Mouse (Mus musculus): ENCODE data around the gene Dusp10.

The Dusp10 gene

GRCm38 (mm10) chr1:184030070-184030802 lies 17.1 kb downstream of the Dusp10 start:
- in situ Hi-C loops (cut with MboI, MseI): no loop called here

DNA sequence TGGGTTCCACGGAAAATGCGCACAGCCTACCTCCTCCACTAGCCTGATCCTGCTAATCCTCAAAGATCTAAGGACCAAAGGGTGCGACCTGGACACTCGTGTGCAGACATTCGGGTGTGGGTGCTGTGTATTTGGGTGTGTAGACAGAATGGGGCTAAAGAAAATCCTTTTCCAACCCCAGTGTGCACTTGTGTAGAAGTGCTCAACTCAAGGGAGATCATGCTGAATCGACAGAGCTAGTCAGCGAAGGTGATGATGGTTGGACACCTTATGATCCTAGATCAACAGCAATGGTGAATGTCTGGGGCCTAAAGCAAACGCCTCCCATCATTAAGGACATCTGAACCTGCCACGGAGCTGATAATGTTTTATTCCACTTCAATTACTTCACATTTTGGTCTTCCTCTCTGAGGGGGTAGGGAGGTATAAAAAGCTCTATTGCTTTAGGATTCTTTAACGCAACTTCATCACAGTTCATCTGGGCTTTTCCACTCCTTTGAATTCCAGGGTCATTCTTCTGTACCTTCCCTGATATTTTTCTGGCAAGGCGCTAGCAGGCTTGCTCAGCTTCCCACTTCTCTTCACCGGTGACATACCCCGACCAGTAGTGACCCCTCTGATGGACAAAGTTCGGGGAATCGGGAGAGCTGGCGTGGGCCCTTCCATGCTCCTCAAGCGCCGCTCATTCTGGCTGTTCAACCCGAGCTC lies 19.7 kb downstream of the Dusp10 start:
- in situ Hi-C loops (cut with MboI, MseI): no loop called here

DNA sequence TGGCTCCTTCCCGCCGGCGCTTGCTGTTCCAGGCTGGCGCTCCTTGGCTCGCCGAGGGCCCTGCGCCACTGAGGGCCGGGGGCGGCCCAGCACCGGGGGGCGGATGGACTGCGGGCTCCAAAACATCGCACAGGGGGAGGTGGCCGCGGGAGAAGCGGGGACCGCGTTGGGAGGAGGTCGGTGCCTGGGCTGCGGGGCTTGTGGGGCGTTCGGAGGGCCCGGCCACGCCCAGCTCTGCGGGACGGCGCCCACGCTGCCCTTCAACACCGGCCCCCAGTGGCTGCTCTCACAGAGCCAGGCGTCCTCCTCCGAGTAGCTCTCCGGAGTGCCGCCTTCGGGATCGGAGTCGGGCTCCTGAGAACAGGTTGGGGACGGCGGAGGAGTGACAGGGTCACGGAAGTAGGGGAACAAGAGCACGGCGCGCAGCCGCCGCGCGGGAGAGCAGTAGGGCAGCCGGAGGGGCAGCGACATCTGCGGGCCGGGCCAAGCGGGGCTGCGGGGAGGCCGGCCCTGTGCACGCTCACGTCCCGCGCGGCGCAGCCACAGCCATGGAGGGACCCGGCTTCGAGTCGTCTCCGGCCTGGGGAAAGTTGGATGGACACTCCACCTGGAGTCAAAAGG lies 20.4 kb downstream of the Dusp10 start:
- in situ Hi-C loops (cut with MboI, MseI): no loop called here

- in situ Hi-C loops (cut with MboI, MseI): no loop called here
Measured at GRCm38 (mm10) chr1:184034011-184034557, 21.0 kb downstream of the Dusp10 start, which contains the start of gene 1700056E22Rik. TSS of gene 1700056E22Rik (minus strand) at chr1:184034301.

DNA sequence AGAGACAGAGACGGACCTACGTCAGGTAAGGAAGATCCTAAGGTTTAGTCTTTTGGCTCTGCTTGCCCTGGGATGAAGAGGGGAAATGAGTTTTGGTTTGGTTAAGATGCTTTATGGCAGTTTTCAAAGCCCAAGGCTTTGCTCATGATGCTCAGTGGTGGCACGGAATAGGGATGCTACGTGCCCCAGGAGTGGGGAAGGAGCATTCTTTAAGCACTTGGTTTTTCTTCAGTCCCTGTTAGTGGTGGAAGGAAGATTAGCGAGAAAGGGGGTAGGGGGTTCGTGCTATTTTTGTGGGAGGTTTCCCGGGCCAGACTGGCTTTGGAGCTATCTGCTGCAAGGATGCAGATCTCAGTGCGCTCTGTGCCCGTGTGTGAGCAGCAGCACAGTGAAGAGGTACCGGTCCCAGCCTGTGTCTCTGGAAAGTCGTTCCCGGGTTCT lies 21.7 kb downstream of the Dusp10 start:
- in situ Hi-C loops (cut with MboI, MseI): no loop called here

DNA sequence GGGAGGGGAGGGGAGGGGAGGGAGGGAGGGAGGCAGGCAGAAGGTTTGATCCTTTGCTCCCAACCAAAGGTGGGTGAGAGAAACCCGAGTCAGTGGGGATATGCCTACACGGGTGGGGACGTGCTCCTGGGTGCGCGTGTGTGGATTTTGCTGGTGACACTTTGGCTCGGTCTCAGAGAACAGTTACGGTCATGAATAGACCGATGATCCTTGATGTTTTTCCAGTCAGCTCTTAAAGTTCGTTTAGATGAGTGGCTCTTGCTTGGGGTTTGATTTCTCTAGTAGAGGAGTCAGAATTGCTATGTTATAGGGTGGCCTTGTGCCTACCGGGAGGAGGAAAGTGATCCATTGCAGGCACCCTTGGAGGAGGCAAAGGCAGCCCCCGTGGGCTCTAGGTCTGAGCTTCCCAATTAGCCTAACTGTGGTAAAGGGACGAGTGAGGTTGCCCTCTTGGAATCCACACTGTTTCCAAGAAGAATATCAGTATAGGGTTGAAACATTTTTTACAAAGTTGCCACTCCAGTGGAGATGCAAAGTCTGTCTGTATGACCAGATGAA lies 22.3 kb downstream of the Dusp10 start:
- in situ Hi-C loops (cut with MboI, MseI): no loop called here

GRCm38 (mm10) chr1:184037802-184038201 lies 24.7 kb downstream of the Dusp10 start:
- in situ Hi-C loops (cut with MboI, MseI): no loop called here

DNA sequence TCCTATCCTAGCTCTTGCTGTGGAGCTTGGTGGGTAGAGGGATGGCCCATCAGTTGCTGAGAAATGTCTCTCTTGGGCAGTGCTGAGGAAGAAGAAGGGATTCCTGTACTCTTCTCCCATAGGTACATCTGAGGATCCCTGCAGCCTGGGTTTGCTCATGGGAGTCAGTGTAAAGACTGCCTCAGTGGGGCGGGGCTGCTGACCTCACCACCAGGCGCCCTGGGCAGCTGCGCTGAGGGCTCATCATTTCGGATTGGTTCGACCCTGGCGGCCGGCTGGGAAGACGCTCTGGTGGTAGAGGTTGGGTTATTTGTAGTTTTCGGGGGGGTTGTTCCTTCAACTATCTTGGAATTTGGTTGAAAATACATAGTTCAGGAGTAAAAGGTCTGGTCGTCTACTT lies 26.2 kb downstream of the Dusp10 start:
- in situ Hi-C loops (cut with MboI, MseI): no loop called here

- in situ Hi-C loops (cut with MboI, MseI): no loop called here
Measured at GRCm38 (mm10) chr1:184040181-184040580, 27.1 kb downstream of the Dusp10 start.

- in situ Hi-C loops (cut with MboI, MseI): no loop called here
Measured at GRCm38 (mm10) chr1:184040906-184041305, 27.8 kb downstream of the Dusp10 start.

DNA sequence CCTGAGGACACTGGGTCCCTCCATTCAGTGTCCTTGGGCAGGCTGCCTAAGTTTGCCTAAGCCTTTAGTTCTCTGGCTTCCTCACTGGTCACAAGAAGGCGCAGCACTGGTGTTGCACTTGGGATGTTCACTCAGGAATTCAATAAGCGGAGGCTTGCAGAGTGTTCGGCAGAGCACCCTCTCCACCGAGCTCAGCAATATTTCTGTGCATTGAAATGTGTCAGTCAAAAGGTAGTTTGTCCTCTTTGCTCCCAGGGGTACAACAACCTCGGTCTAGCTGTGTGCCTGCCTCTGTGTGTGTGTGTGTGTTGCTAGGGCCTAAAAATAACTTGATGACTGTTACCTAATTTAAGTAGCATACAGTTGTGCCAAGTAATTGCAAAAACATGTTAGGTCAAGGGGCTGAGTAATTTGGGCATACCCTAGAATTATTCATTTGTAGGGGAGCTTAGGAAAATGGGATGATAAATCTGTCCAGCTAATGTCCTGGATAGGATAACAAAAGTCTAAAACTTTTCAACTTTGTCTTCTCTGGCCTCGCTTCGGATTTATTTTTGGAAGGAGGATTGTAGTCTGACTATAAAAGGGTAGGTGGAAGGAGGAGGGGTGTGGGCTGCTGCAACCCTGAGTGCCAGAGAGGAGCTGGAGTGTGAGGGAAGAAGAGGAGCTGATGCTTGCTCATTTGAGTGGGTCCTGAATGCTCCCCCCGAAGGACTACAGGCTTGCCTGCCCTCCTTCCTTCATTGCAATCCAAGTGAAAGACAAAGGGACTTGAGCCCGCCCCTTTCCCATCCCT lies 28.9 kb downstream of the Dusp10 start:
- in situ Hi-C loops (cut with MboI, MseI): no loop called here

DNA sequence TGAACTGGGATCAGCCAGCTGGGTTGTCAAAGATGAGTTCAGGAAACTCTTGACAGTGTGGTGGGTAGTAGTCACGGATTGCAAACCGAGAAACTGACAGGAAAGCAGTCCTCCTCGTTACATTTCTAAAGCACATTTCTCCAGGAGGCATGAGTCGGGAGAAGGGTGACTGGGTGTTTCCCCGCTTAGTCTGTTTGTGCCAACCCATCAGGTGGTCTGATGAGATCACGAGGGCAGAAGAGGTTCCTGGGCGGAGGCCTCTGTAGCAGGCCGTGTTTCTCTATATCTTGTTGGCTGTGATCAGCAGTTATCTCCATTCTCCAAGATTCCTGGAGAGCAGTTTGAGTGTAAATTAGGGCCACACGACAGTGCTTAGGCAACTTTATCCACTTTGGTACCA lies 29.6 kb downstream of the Dusp10 start:
- in situ Hi-C loops (cut with MboI, MseI): no loop called here

DNA sequence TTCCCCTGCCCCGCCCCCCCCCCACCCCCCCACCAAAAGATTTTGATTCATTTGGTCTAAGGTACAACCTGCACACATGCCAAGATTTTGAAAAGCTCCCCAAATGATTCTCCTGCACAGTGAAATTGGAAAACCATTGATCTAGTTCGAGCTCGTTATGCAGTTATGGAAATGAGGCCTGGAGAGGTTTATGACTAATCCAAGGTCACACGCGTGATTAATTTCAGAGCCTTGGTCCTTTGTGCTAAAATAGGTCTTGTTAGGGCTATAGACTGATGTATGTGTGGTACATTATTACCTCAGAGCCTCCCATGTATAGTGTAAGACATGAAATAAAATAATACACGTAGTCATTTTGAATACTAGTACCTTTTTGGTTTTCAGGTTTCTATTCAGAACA lies 30.3 kb downstream of the Dusp10 start:
- in situ Hi-C loops (cut with MboI, MseI): no loop called here

DNA sequence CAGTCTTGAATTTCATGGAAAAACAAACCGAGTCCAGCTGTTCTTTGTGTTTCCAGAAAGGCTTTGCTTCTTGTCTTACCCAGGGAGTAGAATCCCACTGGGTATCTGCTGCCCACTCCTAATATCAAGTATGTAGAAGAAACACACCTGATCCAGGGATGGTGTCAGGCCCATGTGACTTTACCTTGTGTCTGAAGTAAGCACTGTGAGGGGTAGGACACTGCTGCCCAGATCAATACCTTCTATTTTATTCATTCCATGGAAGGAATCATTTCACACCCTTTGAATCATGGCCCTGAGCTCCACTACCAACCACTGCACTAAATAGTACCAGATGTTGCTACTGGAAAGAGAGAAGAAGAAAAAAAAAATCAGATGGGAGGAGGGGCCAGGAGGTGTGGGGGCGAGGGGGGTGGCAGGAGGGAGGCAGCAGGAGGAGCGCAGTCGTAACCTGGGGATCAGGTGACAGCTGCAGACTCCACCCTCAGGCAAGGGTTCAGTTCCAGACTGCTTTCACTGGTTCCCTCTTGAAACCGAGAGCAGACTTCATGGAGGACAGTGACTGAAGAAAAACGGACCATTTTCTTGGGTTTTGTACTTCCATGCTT lies 33.1 kb downstream of the Dusp10 start:
- in situ Hi-C loops (cut with MboI, MseI): no loop called here

DNA sequence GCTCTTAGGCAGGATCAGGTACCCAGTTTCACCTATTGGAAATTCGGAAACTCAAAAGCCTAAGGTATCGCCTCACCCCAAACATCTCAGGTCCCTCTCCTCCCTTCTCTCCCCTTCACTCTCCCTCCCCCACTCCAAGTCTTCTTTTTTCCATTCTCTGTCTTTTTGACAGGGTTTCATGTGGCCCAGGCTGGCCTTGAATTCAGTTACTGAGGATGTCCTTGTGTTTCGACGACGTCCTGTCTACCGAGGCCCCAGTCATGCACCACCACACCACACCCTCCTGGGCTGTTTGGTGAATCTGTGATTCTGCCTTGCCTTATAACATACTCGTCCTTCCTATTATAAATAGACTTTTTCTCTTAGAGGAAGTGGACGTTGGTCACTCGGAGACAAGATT lies 34.7 kb downstream of the Dusp10 start:
- in situ Hi-C loops (cut with MboI, MseI): no loop called here

- in situ Hi-C loops (cut with MboI, MseI): no loop called here
Measured at GRCm38 (mm10) chr1:184048675-184049418, 35.7 kb downstream of the Dusp10 start.

- in situ Hi-C loops (cut with MboI, MseI): no loop called here
Measured at GRCm38 (mm10) chr1:184051286-184051685, 38.2 kb downstream of the Dusp10 start.

GRCm38 (mm10) chr1:184051824-184052223 lies 38.7 kb downstream of the Dusp10 start:
- in situ Hi-C loops (cut with MboI, MseI): no loop called here

- in situ Hi-C loops (cut with MboI, MseI): no loop called here
Measured at GRCm38 (mm10) chr1:184052331-184052730, 39.2 kb downstream of the Dusp10 start.

GRCm38 (mm10) chr1:184053141-184053540 lies 40.0 kb downstream of the Dusp10 start:
- in situ Hi-C loops (cut with MboI, MseI): no loop called here

Measured in regulatory T cell (primary cell).